13 mouse cellular contexts compared by ENCODE assay signal in genomic region chr13:98377746-98378145, GRCm38 (mm10).
DNase-seq lines count a peak whose midpoint lies in the region.
"Had no signal": no experiment of that assay in that cellular context is flagged by ENCODE, and none has a peak within 500 bp of the region (broad histone marks: within the 10 kb centered on the region; RNA-seq: fewer than 3 reads in every experiment).

No protein-coding gene starts in this region.

- DNase-seq in 416B (ENCODE audit: low read depth) (peak; percentile 8), NIH3T3 (ENCODE audit: low read depth) (peak; percentile 70)
- DNase-seq in neural tube, embryonic 10.5 days (ENCODE audit: extremely low spot score, low spot score): no peak
- DNase-seq in right cerebral cortex, postnatal 25 days: no peak
- DNase-seq in cerebellum, adult 18-20 months: no peak
- DNase-seq: adrenal gland, adult 2 months; adrenal gland, postnatal 10 days; adrenal gland, postnatal 25 days; cerebellum, adult 11 months; cerebellum, adult 2 months; cerebellum, adult 9-10 months; cerebellum, postnatal 10 days; cerebellum, postnatal 25 days had no signal

Comparison
In these comparisons a context has a peak if more than half of its experiments do, and no peak if none do; other contexts are left out.
1. DNase-seq: peak in 416B (single experiment) and NIH3T3 (single experiment); none in neural tube, embryonic 10.5 days (single experiment), right cerebral cortex, postnatal 25 days (single experiment) and cerebellum, adult 18-20 months (0 of 2).